Mouse (Mus musculus) liver, embryonic 13.5 days (tissue): ENCODE measurements around the gene Ccpg1os. TPM values are rescaled to one million over a fixed set of nuclear protein-coding genes. Genes with fewer than 3 reads are reported as not detected.

ENCODE experiments used
- ATAC-seq: fragments of 200-750 bp; cut with Nextera tagmentation; 2 replicates; pipeline ENCODE4 v1.8.0; 2017; ENCODE audit warnings: low read depth, mild to moderate bottlenecking, moderate number of reproducible peaks, moderate library complexity
- DNase-seq: peaks from one replicate; pipeline ENCODE4 v3.0.0; 2022
- H3K27ac ChIP-seq: fragments of 300-500 bp; sonication (generic); 2 replicates; pipeline ENCODE4 v1.5.1; 2015; ENCODE audit warnings: moderate library complexity, mild to moderate bottlenecking, inconsistent platforms
- H3K27me3 ChIP-seq: fragments of 300-500 bp; sonication (generic); 2 replicates; pipeline ENCODE4 v1.6.1; 2015; ENCODE audit warnings: mild to moderate bottlenecking, inconsistent platforms
- H3K36me3 ChIP-seq: fragments of 300-500 bp; sonication (generic); 2 replicates; pipeline ENCODE4 v1.6.1; 2015; ENCODE audit warnings: mild to moderate bottlenecking, inconsistent platforms
- H3K4me1 ChIP-seq: fragments of 300-500 bp; sonication (generic); replicated peaks from 2 replicates; pipeline ENCODE4 v1.6.1; 2015; ENCODE audit warnings: inconsistent platforms
- H3K4me2 ChIP-seq: fragments of 300-500 bp; sonication (generic); 2 replicates; pipeline ENCODE4 v1.6.1; 2015; ENCODE audit warnings: inconsistent platforms, mild to moderate bottlenecking, moderate library complexity
- H3K4me3 ChIP-seq: fragments of 300-500 bp; sonication (generic); replicated peaks from 2 replicates; pipeline ENCODE4 v1.5.1; 2015; ENCODE audit warnings: mild to moderate bottlenecking, inconsistent platforms
- H3K9ac ChIP-seq: fragments of 300-500 bp; sonication (generic); 2 replicates; pipeline ENCODE4 v1.6.1; 2015; ENCODE audit warnings: mild to moderate bottlenecking, inconsistent platforms
- H3K9me3 ChIP-seq: fragments of 300-500 bp; sonication (generic); replicated peaks from 2 replicates; pipeline ENCODE4 v1.6.1; 2016; ENCODE audit warnings: inconsistent platforms
- WGBS: fragments of 180-500 bp; shearing (Covaris S2); methylation state at CpG from one replicate; pipeline ENCODE4 v1.1.7; 2015; ENCODE audit not compliant: insufficient replicate concordance; 5-methylcytosine and 5-hydroxymethylcytosine counted together
- microRNA-seq: library from miRNA; unstranded; fragments of <30 nt; microRNA quantifications from one replicate; pipeline ENCODE4, GENCODE M21; 2016
- polyA plus RNA-seq: library from polyadenylated mRNA; unstranded; fragments of >200 nt; fragmentation: Nextera tagmentation; extraction: Ambion mirVana; gene quantifications from 2 replicates; pipeline ENCODE4 v1.2.1, GENCODE M21; 2015

Ccpg1os gene
- polyA plus RNA-seq, 1 experiment from 2014 or later: 2.7 TPM

DNA sequence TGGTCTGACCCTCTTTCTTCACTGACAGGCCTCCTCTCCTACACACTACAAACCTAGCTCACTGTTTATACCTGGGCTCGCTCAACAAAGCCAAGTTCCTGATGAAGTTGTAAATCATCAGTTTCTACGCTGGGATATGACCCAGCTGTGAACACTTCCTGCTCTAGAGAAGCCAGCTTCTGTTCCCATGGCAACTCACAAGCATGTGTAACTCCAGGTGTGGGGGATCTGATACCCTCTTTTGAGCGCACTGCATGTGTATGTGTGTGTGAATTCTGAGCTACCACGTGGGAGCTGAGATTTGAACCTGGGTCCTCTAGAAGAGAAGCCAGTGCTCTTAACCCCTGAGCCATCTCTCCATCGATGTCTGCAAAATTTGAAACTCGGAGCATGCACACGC is 35.6 kb downstream of the Ccpg1os start:
- 55% methylated on average over 7 of the region's 7 CpGs for WGBS
- Histone ChIP-seq H3K4me3 (no peak overlapping the region), H3K36me3 (no peaks in the 10 kb centered on the region), H3K27ac (no peak overlapping the region), H3K4me2 (no peak overlapping the region), H3K27me3 (no peaks in the 10 kb centered on the region), H3K4me1 (no peaks in the 10 kb centered on the region), H3K9ac (no peak overlapping the region), H3K9me3 (no peaks in the 10 kb centered on the region)
- DNase-seq (no peak), ATAC-seq (no peak)

GRCm38 (mm10) chr9:72947010-72947409 is 38.2 kb downstream of the Ccpg1os start:
- no peak overlapping the region for H3K9ac ChIP-seq
- DNase-seq (no peak), ATAC-seq (no peak)
- 68% methylated on average over 1 of the region's 1 CpGs for WGBS
- no peak overlapping the region for H3K4me2 ChIP-seq
- H3K36me3 ChIP-seq: no peaks in the 10 kb centered on the region
- H3K27ac ChIP-seq: no peak overlapping the region
- H3K4me1 ChIP-seq: no peaks in the 10 kb centered on the region
- no peaks in the 10 kb centered on the region for H3K9me3 ChIP-seq
- no peaks in the 10 kb centered on the region for H3K27me3 ChIP-seq
- H3K4me3 ChIP-seq: no peak overlapping the region

DNA sequence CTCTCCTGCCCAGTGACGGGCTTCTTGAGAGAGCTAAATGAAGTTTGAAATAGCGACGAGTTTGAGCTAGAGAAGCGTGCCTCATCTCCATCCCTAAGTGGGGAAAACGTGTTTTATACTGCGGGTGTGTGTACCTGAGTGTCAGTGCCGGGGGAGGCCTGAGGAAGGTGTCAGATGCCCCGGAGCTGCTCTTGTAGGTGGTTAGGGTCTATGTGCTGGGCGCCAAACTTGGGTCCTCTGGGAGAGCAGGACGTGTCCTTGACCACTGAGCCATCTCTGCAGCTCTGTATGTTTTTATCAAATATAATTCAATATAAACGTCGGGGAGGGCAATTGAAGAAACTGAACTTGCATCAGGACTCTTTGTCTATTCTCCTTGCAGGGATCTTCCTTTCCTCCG is 40.9 kb downstream of the Ccpg1os start:
- ATAC-seq: no peak

GRCm38 (mm10) chr9:72943424-72943823 is 41.8 kb downstream of the Ccpg1os start:
- ATAC-seq (no peak), DNase-seq (no peak)
- no peaks in the 10 kb centered on the region for H3K9me3 ChIP-seq
- H3K27ac ChIP-seq: no peak overlapping the region
- no peak overlapping the region for H3K4me3 ChIP-seq
- H3K36me3 ChIP-seq: no peaks in the 10 kb centered on the region
- no peaks in the 10 kb centered on the region for H3K4me1 ChIP-seq
- H3K4me2 ChIP-seq: no peak overlapping the region
- no peak overlapping the region for H3K9ac ChIP-seq
- H3K27me3 ChIP-seq: no peaks in the 10 kb centered on the region
- 50% methylated on average over 3 of the region's 3 CpGs for WGBS

More for the DNA sequence above, 40.9 kb downstream of the Ccpg1os start:
- no peaks in the 10 kb centered on the region for H3K4me1 ChIP-seq
- H3K27me3 ChIP-seq: no peaks in the 10 kb centered on the region
- 74% methylated on average over 13 of the region's 13 CpGs for WGBS
- H3K4me3 ChIP-seq: no peak overlapping the region
- H3K9ac ChIP-seq: no peak overlapping the region
- no peak overlapping the region for H3K27ac ChIP-seq
- no peak overlapping the region for H3K4me2 ChIP-seq
- no peaks in the 10 kb centered on the region for H3K36me3 ChIP-seq
- no peak for DNase-seq
- H3K9me3 ChIP-seq: no peaks in the 10 kb centered on the region

GRCm38 (mm10) chr9:72936301-72936700 is 48.9 kb downstream of the Ccpg1os start:
- H3K9ac ChIP-seq: no peak overlapping the region
- ATAC-seq (no peak), DNase-seq (no peak)
- H3K27ac ChIP-seq: no peak overlapping the region
- no peaks in the 10 kb centered on the region for H3K4me1 ChIP-seq
- H3K9me3 ChIP-seq: no peaks in the 10 kb centered on the region
- no peak overlapping the region for H3K4me2 ChIP-seq
- 49% methylated on average over 2 of the region's 2 CpGs for WGBS
- no peak overlapping the region for H3K4me3 ChIP-seq
- H3K36me3 ChIP-seq: no peaks in the 10 kb centered on the region
- H3K27me3 ChIP-seq: no peaks in the 10 kb centered on the region

GRCm38 (mm10) chr9:72935309-72935708 is 49.9 kb downstream of the Ccpg1os start:
- H3K4me3 ChIP-seq: no peak overlapping the region
- 73% methylated on average over 4 of the region's 4 CpGs for WGBS
- H3K9me3 ChIP-seq: no peaks in the 10 kb centered on the region
- H3K4me1 ChIP-seq: no peaks in the 10 kb centered on the region
- H3K27me3 ChIP-seq: no peaks in the 10 kb centered on the region
- H3K36me3 ChIP-seq: no peaks in the 10 kb centered on the region
- H3K4me2 ChIP-seq: no peak overlapping the region
- no peak overlapping the region for H3K27ac ChIP-seq
- no peak overlapping the region for H3K9ac ChIP-seq
- no peak for DNase-seq
- no peak for ATAC-seq

- WGBS: 60% methylated on average over 13 of the region's 13 CpGs
- Histone ChIP-seq H3K4me3 (no peak overlapping the region), H3K9ac (no peak overlapping the region), H3K4me1 (no peaks in the 10 kb centered on the region; the same call in 1 of the 2 replicates), H3K27ac (no peak overlapping the region), H3K36me3 (no peaks in the 10 kb centered on the region), H3K27me3 (peaks cover 27% of the 10 kb centered on the region), H3K4me2 (no peak overlapping the region), H3K9me3 (no peaks in the 10 kb centered on the region)
- ATAC-seq (no peak), DNase-seq (no peak)
These were observed 53.9 kb downstream of the Ccpg1os start for GRCm38 (mm10) chr9:72931166-72931790.

Small RNA genes within 50 kb of the gene (microRNA-seq; reads per million reads assigned to microRNA genes)
- not detected for gene Gm27353

Other genes with a start within 250 kb of the Ccpg1os start
- 0.09 and 0.14 TPM in 2 replicates for gene Prtg, start 178.5 kb downstream of the Ccpg1os start, polyA plus RNA-seq
- 0.12 and 0.14 TPM in 2 replicates for gene Pygo1, start 59.7 kb downstream of the Ccpg1os start, polyA plus RNA-seq
- 0.24 and 0.31 TPM in 2 replicates for gene Dyx1c1, start 26.6 kb downstream of the Ccpg1os start, polyA plus RNA-seq
- gene Gm44503, start 26.5 kb downstream of the Ccpg1os start, polyA plus RNA-seq: not detected in 2 replicates
- 9.8 and 12.2 TPM in 2 replicates for gene Ccpg1, start within 50 bp of the Ccpg1os start, polyA plus RNA-seq
- gene Pigb, start 55.0 kb upstream of the Ccpg1os start, polyA plus RNA-seq: 4.5 and 6.2 TPM in 2 replicates
- 4.5 and 4.9 TPM in 2 replicates for gene Rab27a, start 59.5 kb upstream of the Ccpg1os start, polyA plus RNA-seq
- 0.09 TPM in 1 of 2 replicates, not detected in the other for gene Khdc3, start 116.5 kb upstream of the Ccpg1os start, polyA plus RNA-seq
- gene Gm20509, start 117.1 kb upstream of the Ccpg1os start, polyA plus RNA-seq: not detected in 2 replicates
- 78.9 and 89.4 TPM in 2 replicates for gene Rsl24d1, start 128.0 kb upstream of the Ccpg1os start, polyA plus RNA-seq